Mouse (Mus musculus) C2C12 (cell line): ENCODE measurements around the gene Gm26727. TPM values are rescaled to one million over a fixed set of nuclear protein-coding genes. Genes with fewer than 3 reads are reported as not detected.
"Not testable (repeated sequence)": the region's sequence is repeated elsewhere in the genome, so short reads cannot be mapped to it uniquely, and the experiment has no call there.

Experiments
- H3K27me3 ChIP-seq: one replicate; pipeline ENCODE4 v1.6.1; 2011; ENCODE audit not compliant: control insufficient read depth, insufficient read depth, insufficient read length
- H3K36me3 ChIP-seq: one replicate; pipeline ENCODE4 v1.6.1; 2011; ENCODE audit not compliant: control insufficient read depth, insufficient read depth
- H3K4me3 ChIP-seq: one replicate; pipeline ENCODE4 v1.5.1; 2011; ENCODE audit warnings: mild to moderate bottlenecking, control low read depth; ENCODE audit not compliant: poor library complexity, insufficient read depth, severe bottlenecking
- H3K79me2 ChIP-seq: one replicate; pipeline ENCODE4 v1.6.1; 2011; ENCODE audit not compliant: control insufficient read depth, insufficient read depth
- H3K79me3 ChIP-seq: one replicate; pipeline ENCODE4 v1.6.1; 2011; ENCODE audit warnings: low read depth, control low read depth
- H3ac ChIP-seq: one replicate; pipeline ENCODE3; 2011; ENCODE audit warnings: low read depth; ENCODE audit not compliant: control insufficient read depth, insufficient read length
- CEBPB ChIP-seq: IDR thresholded peaks from one replicate; pipeline ENCODE4 v1.6.1; 2011; ENCODE audit warnings: low read depth, mild to moderate bottlenecking, control low read depth, moderate library complexity
- CTCF ChIP-seq: IDR thresholded peaks from one replicate; pipeline ENCODE4 v1.5.1; 2011; ENCODE audit not compliant: control insufficient read depth, insufficient read depth, insufficient read length
- FOSL1 ChIP-seq: IDR thresholded peaks from one replicate; pipeline ENCODE4 v1.8.0; 2011; ENCODE audit warnings: mild to moderate bottlenecking, low read length; ENCODE audit not compliant: poor library complexity, insufficient read depth, severe bottlenecking
- MAX ChIP-seq: IDR thresholded peaks from one replicate; pipeline ENCODE4 v1.6.1; 2011; ENCODE audit warnings: mild to moderate bottlenecking, control low read depth
- MYOD1 ChIP-seq: IDR thresholded peaks from one replicate; pipeline ENCODE4 v1.6.1; 2011; ENCODE audit warnings: low read depth; ENCODE audit not compliant: control insufficient read depth, insufficient read length
- MYOG ChIP-seq: IDR thresholded peaks from one replicate; pipeline ENCODE4 v1.6.1; 2011; ENCODE audit not compliant: control insufficient read depth, insufficient read length; ENCODE audit errors: extremely low read depth
- USF1 ChIP-seq: IDR thresholded peaks from one replicate; pipeline ENCODE4 v1.6.1; 2011; ENCODE audit warnings: low read depth, mild to moderate bottlenecking, control low read depth, moderate library complexity
- long read RNA-seq, 2 experiments: library from polyadenylated mRNA; unstranded; transcript quantifications; one replicate each; pipeline ENCODE4 v2.0.0; 2019 to 2020
- polyA plus RNA-seq: library from polyadenylated mRNA; unstranded; fragments of >200 nt; fragmentation: generic; extraction: Trizol; gene quantifications from one replicate; pipeline ENCODE4 v1.2.1, GENCODE M21; 2012; ENCODE audit warnings: missing spikeins

Gm26727 gene
- polyA plus RNA-seq, result not detected
- long read RNA-seq, experiment 1, result 0 reads
- long read RNA-seq, experiment 2, result 0 reads

- TF ChIP-seq CEBPB (no peak), CTCF (no peak), MAX (no peak), MYOG (no peak)
- H3K4me3 ChIP-seq, result no peak within 1 kb of the TSS
- H3K27me3 ChIP-seq, result no peaks in the 10 kb centered on the region
- H3K79me2 ChIP-seq, result no peaks in the 10 kb centered on the region
- no peaks in the 10 kb centered on the region for H3K36me3 ChIP-seq
- H3K79me3 ChIP-seq, result no peaks in the 10 kb centered on the region
- no peak within 1 kb of the TSS for H3ac ChIP-seq
Observed at GRCm38 (mm10) chr2:67433081-67433480, at the start of gene Gm26727. TSS of gene Gm26727 (minus strand) at chr2:67433181.

- no peaks in the 10 kb centered on the region for H3K79me3 ChIP-seq
- H3K27me3 ChIP-seq, result no peaks in the 10 kb centered on the region
- no peaks in the 10 kb centered on the region for H3K79me2 ChIP-seq
- H3K36me3 ChIP-seq, result no peaks in the 10 kb centered on the region
- no peak overlapping the region for H3ac ChIP-seq
- H3K4me3 ChIP-seq, result no peak overlapping the region
- TF ChIP-seq MYOD1, result no peak
- TF ChIP-seq CTCF, result no peak
- TF ChIP-seq MYOG, result no peak
- TF ChIP-seq USF1, result no peak
- TF ChIP-seq MAX, result no peak
- TF ChIP-seq FOSL1, result no peak
- TF ChIP-seq CEBPB, result no peak
Observed at GRCm38 (mm10) chr2:67481051-67481450, 48.1 kb upstream of the Gm26727 start.

GRCm38 (mm10) chr2:67477753-67478152 lies 44.8 kb upstream of the Gm26727 start:
- H3ac ChIP-seq, result no peak overlapping the region
- no peak for TF ChIP-seq MAX
- TF ChIP-seq FOSL1, result no peak
- TF ChIP-seq USF1, result no peak
- no peak for TF ChIP-seq CTCF
- TF ChIP-seq CEBPB, result no peak
- no peak for TF ChIP-seq MYOD1
- TF ChIP-seq MYOG, result no peak
- H3K27me3 ChIP-seq, result no peaks in the 10 kb centered on the region
- H3K79me3 ChIP-seq, result no peaks in the 10 kb centered on the region
- H3K36me3 ChIP-seq, result no peaks in the 10 kb centered on the region
- no peaks in the 10 kb centered on the region for H3K79me2 ChIP-seq
- no peak overlapping the region for H3K4me3 ChIP-seq

DNA sequence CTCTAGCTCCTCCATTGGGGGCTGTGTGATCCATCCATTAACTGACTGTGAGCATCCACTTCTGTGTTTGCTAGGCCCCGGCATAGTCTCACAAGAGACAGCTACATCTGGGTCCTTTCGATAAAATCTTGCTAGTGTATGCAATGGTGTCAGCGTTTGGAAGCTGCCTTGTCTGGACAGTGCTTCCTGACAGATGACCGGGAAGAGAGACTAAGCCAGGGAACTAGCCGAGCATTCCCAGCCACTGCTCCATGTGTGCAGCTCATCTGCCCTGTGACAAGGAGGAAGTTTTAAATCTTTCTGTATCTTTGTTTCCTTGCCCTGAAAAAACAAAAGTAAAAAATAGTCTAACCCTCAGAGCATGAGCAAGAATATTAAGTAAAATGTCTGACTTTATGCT lies 37.0 kb upstream of the Gm26727 start:
- H3K4me3 ChIP-seq, H3ac ChIP-seq, H3K27me3 ChIP-seq, H3K79me2 ChIP-seq, H3K79me3 ChIP-seq, H3K36me3 ChIP-seq: not testable (repeated sequence)

DNA sequence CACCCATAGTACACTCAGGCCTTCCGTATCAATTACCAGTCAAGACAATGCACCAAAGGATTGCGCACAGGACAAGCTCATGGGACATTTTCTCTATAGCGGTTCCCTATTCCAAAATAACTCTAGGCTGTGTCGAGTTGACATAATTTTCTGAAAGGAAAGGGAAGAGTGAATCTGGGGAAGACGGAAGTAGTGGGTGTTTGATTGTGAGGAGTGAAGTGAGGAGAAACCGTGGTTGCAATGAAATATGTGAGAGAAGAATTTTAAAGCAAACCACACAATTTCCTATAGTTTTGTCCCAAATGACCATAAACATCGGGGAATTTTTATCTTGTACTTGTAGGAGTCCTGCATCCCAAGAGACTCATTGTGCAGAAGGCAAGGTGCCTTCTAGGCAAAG lies 34.1 kb upstream of the Gm26727 start:
- no peaks in the 10 kb centered on the region for H3K79me2 ChIP-seq
- TF ChIP-seq FOSL1 (no peak), CTCF (no peak), MYOD1 (no peak), MYOG (no peak), USF1 (no peak), CEBPB (no peak), MAX (no peak)
- H3K27me3 ChIP-seq, result no peaks in the 10 kb centered on the region
- H3ac ChIP-seq, result no peak overlapping the region
- no peak overlapping the region for H3K4me3 ChIP-seq
- H3K79me3 ChIP-seq, result no peaks in the 10 kb centered on the region
- no peaks in the 10 kb centered on the region for H3K36me3 ChIP-seq

GRCm38 (mm10) chr2:67460857-67461256 lies 27.9 kb upstream of the Gm26727 start:
- H3K79me2 ChIP-seq, result no peaks in the 10 kb centered on the region
- no peak overlapping the region for H3K4me3 ChIP-seq
- no peaks in the 10 kb centered on the region for H3K79me3 ChIP-seq
- H3ac ChIP-seq, result no peak overlapping the region
- no peaks in the 10 kb centered on the region for H3K27me3 ChIP-seq
- no peaks in the 10 kb centered on the region for H3K36me3 ChIP-seq
- no peak for TF ChIP-seq FOSL1
- TF ChIP-seq USF1, result no peak

DNA sequence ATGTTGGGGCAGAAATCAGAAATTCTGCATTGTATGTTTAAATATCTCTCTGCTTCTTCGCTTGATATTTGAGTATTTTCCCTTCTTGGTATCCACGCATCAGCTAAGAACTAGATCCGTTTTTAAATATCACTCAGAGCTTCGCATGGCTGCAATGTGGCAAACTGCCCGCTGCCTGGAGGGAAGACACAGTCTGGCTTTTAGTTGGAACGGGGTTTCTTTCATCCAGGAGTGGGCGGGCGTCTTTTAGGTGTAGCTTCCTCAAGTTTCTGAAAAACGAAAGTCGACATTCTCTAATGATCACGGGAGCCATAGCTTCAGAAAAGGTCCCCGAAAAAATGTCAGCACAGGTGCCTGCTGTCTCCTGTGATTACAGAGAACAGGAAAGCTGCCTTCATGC lies 14.2 kb upstream of the Gm26727 start:
- Histone ChIP-seq H3K27me3 (no peaks in the 10 kb centered on the region), H3ac (no peak overlapping the region), H3K36me3 (no peaks in the 10 kb centered on the region), H3K79me3 (no peaks in the 10 kb centered on the region), H3K79me2 (no peaks in the 10 kb centered on the region), H3K4me3 (no peak overlapping the region)
- TF ChIP-seq MYOD1, result no peak
- no peak for TF ChIP-seq MAX
- no peak for TF ChIP-seq MYOG
- no peak for TF ChIP-seq CTCF
- TF ChIP-seq FOSL1, result no peak
- TF ChIP-seq USF1, result no peak
- TF ChIP-seq CEBPB, result no peak
